Mouse (Mus musculus) spleen, embryonic (tissue): ENCODE data around the gene Dnm3.

Experiments used
- CTCF ChIA-PET: fragments of 350-600 bp; sonication (Branson Sonifier 250); formaldehyde crosslinking; loops from one replicate; lab custom pipeline; 2022; lab: Charles Lee

The Dnm3 gene

DNA sequence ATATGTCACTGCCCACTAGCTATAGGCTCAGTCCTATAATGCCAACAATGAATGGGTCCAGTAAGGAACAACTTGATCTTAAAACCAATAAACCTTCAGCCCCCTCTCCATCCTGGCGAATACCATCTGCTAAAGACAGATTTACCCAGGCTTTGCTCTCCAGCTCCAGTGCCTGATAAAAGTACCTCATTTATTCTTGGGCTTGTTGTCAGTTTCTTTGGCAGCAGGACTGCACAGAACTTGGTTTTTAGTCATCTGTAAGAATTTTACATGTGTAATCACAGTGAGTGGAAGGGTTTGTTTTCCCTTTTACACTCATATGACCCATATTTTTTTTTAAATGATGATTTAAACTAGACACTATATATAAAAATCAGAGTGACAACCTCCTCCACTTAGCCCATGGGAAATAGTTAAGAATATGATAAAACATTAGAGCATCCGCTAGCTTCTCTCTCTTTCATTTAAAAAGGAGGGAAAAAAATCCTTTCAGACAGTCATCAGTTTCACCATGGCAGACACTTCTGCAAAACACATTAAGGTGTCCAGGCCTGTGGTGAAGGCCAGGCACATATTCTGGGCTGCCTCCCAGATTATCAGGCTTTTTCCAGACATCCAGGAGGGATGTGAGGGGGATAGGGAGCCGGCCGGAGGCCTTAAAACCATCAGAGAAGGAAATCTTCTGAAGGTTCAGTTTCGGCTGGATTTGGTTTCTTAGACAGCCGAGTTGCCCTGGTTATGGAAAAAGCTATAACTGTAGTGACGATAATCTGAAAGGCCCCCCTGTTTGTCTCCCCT lies 313.9 kb downstream of the Dnm3 start:
- CTCF ChIA-PET = no interaction called here

DNA sequence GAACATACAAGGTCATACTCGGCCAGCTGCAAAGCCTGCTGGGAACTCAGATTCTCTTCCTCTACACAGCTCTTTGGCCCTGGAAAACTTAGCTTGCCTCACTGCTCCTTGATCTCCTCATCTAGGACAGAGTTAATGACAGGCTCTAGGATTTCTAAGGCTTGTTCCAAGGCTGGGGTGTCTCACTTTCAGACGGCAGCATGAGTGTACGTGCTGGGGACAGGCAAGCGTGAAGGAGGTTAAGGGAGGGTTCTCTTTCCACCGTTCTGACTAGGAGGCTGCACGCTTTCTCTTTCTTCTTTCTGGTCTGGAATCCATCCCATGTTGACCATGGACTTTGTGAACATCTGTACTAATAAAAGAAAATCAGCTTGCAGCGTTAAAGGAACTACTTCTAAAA lies 315.2 kb downstream of the Dnm3 start:
- CTCF ChIA-PET = no interaction called here

GRCm38 (mm10) chr1:162162249-162162648 lies 315.6 kb downstream of the Dnm3 start:
- CTCF ChIA-PET = no interaction called here

DNA sequence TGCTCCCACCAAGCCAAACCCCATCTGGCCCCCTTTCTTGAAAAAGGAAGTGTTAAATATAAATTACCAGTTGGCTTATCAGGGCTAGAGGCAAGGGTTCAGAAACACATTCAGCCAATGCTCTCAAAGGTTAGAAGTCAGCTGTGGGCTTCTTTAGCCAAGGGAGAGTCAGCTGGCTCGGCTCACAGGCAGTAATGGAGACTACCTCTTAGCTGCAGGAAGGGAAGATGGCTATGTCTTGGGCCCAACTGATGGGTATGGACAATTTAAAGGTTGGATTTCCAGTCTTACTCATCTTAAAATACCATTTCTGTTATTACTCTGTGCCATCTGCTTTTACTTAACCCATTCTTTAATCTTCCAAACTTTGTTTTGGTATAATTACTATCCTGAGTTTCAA lies 317.1 kb downstream of the Dnm3 start:
- CTCF ChIA-PET = no interaction called here

- CTCF ChIA-PET = interaction anchor here (0.7 kb wide), 1 partner anchor 168 kb away, joined by 3 read pairs; no protein-coding TSS in a partner anchor
Observed at GRCm38 (mm10) chr1:162158486-162158885, 319.3 kb downstream of the Dnm3 start.

- CTCF ChIA-PET = no interaction called here
Observed at GRCm38 (mm10) chr1:162157659-162158058, 320.2 kb downstream of the Dnm3 start.

- CTCF ChIA-PET = interaction anchor here (0.6 kb wide), 1 partner anchor 13 kb away, joined by 7 read pairs; no protein-coding TSS in a partner anchor
Observed at GRCm38 (mm10) chr1:162156873-162157272, 321.0 kb downstream of the Dnm3 start.

DNA sequence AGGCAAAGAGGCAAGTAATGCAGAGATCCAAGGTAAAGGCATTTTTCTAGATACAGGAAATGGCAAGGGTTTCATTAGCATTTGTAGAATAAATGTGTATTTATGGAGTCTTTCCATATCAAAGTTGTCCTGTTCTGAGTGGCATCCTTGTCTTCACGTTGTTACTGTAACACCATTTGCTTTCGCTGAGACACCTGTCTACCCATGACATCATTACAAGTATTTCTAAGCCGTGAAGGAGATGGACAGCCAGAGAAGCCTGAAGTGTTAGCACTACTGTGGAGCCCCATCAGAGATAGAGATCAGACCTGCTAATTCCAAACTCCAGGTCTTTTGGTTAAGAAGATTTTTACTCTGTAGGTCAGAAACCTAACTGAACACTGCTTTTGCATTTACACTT lies 322.3 kb downstream of the Dnm3 start:
- CTCF ChIA-PET = no interaction called here

- CTCF ChIA-PET = interaction anchor here (0.6 kb wide), 1 partner anchor 236 kb away, joined by 5 read pairs; no protein-coding TSS in a partner anchor
Observed at GRCm38 (mm10) chr1:162153118-162153517, 324.7 kb downstream of the Dnm3 start.

DNA sequence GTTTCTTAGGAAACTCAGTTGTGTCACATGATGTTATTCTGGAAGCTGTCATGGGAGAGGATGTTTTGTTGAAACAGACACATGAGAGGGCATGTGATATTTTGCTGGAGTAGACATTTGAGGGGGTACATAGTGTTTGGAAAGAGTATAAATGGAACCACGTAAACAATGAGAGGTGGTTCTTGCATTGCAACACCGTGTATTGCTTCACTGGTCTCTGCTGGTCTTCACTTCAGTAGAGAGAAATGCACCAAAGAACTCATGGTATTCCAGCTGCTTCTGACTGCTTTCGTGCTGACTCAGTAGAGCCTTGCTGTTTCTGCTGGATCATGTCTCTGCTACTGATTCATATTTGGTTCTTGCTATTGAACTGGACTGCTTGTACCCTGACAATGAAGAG lies 328.1 kb downstream of the Dnm3 start:
- CTCF ChIA-PET = no interaction called here

DNA sequence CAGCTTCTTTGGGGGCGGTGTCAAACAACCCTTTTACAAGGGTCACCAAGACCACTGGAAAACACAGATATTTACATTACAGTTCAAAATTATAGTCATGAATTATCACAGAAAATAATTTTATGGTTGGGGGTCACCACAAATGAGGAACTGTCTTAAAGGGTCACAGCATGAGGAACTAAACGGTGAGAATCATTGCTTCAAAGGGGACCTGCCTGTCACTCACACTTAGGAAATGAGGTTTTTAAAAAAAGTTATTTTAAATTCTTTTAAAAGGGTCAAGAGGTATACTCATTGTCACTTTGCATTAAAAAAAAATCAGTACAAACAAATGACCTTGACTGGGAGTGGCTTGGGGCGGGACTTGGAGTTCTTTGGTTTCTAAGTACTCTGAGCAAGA lies 330.3 kb downstream of the Dnm3 start:
- CTCF ChIA-PET = no interaction called here

DNA sequence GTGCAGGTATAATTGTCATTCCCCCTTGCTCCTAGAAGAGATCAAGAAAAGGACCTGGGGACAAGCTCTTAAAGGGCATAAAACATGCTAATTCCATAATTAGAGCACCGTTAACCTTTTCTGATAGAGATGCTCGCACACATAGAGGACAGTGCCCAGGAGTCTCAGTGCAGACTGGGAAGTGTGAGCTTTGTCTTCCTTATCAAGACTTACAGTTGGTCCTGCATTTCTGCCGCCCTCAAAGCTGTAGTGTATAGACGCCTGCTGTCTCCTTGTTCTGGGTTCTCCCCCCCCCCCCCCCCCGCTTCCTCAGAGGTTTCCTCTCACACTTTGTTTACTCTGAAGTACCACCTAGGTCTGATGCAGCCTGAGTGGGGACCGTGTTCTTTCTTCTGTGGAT lies 332.1 kb downstream of the Dnm3 start:
- CTCF ChIA-PET = no interaction called here

DNA sequence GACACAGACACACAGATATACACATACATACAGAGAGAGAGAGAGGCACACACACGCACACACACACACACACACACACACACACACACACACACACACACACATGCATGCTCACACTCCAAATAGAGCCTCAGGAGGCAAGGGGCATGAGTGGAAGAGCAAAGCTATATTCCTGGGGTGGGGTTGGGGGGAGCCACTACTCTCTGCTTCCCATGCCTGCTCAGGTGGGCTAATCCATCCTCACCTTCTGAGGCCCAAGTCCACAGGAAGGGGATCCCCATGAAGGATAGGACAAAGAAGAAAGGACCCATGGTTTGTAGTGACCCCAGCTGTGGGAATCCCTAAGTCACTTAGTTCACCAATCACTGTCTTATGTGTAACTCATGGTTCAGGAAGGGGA lies 332.8 kb downstream of the Dnm3 start:
- CTCF ChIA-PET = no interaction called here

- CTCF ChIA-PET = interaction anchor here (0.6 kb wide), 1 partner anchor 13 kb away, joined by 7 read pairs; no protein-coding TSS in a partner anchor
Observed at GRCm38 (mm10) chr1:162143974-162144912, 333.6 kb downstream of the Dnm3 start.

GRCm38 (mm10) chr1:162142285-162142684 lies 335.5 kb downstream of the Dnm3 start:
- CTCF ChIA-PET = no interaction called here

GRCm38 (mm10) chr1:162136328-162136727 lies 341.5 kb downstream of the Dnm3 start:
- CTCF ChIA-PET = no interaction called here

DNA sequence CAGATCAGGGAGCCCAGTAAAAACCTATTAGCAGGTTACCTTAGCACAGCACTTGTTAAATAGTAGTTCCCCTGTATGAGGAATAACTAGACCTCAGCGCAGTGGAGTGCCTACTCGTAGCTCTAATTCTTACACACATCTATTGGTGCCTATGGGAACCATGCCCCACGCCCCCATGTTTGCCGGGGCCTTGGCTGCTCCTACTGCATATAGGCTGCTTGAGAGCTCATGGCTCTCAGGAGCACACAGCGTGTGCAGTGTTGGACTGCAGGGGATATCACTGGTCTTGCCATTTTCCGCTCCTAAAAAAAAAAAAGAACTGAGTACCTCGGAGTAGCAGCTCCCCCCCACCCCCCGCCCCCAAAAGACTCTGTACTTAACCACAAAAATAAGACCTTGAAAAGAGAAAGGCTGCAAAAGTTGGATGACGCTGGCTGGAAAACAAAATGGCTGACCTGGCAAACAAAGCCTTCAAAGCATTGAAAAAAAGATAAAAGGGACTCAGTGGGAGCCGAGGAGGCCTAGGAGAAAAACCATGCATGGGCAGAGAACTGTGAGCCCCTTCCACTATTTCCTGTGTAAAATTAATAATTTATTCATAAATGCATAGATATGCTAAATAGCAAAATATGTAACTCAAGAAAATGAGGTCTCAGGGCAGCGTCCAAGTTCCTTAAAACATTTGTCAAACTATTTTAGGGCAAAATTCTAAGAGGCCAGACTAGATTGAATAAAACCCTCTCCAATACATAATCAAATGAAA lies 342.2 kb downstream of the Dnm3 start:
- CTCF ChIA-PET = no interaction called here

DNA sequence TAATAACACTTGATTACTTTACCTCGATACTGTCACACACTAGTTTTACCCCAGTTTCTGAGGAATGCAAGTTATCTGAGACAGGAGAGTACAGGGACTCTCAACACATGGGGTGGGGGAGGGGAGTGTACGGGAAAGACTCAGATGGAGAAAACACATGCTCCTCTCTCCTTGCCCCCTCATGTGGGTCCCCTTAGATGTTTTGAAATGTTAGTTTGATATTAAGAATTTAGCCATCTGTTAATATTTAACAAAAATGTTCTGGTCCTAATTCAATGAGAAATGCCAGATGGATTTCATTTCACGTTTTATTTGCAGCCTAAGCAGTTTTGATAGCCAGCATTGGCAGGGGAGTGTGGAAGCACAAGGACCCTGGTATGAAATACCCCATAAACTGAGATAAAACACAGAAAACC lies 343.2 kb downstream of the Dnm3 start:
- CTCF ChIA-PET = no interaction called here

DNA sequence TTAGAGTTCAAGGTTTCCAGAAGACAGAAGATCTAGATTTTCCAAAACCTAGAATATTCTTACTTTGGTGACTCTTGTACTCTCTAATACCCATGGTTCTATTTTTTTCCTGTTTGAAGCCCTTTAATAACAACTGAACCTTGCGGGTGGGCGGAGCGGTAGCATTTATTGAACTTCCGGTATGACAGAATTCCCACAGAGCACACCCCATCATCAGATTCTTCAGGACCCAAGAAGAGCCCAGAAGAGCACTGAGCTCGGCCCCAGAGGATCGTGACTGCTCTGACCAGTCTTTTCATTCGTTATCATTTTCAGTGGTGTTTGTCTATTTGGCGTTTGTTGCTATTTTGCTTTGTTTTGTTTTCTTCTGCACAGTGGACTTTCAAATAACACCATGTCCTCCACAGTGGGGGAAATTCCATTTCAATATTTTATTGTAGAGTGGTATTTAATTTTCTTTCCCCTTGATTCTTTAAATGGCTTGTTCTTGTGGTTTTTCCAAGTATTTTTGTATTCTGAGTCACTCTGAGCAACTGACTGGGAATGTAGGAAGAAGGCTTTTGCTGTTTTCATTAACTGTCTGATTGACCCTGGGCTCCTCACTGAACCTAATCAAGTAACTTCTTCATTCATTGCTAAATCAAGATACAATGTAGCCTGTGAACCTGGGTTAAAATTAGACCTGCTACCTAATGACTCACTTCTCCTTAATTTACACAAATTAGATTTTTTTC lies 344.8 kb downstream of the Dnm3 start:
- CTCF ChIA-PET = no interaction called here

- CTCF ChIA-PET = no interaction called here
Observed at GRCm38 (mm10) chr1:162126856-162127792, 350.7 kb downstream of the Dnm3 start.
